ENCODE assay signal across 8 mouse cellular contexts in genomic region chrX:12936406-12937172, GRCm38 (mm10).
DNase-seq lines count a peak whose midpoint lies in the region; ATAC-seq and TF ChIP-seq lines count a peak whose summit lies in the region.

No protein-coding gene starts in this region.

- TF ChIP-seq CTCF in stomach, postnatal 0 days (IDR thresholded peaks at IDR 0.05; ENCODE audit: low read depth), result no peak

- no peaks in the 10 kb centered on the region for H3K36me3 ChIP-seq in embryonic facial prominence, embryonic 14.5 days (ENCODE audit: control insufficient read depth, insufficient read depth, low read length)
- no peaks in the 10 kb centered on the region for H3K36me3 ChIP-seq in heart, embryonic 16.5 days (ENCODE audit: control insufficient read depth, insufficient read depth)
- H3K36me3 ChIP-seq in liver, embryonic 16.5 days (ENCODE audit: control insufficient read depth, insufficient read depth), result no peaks in the 10 kb centered on the region
- H3K36me3 ChIP-seq in stomach, postnatal 0 days (ENCODE audit: control insufficient read depth, insufficient read depth, low read length), result no peaks in the 10 kb centered on the region

- WGBS in embryonic facial prominence, embryonic 14.5 days, result 29% methylated on average over 16 of the region's 43 CpGs
- 10% methylated on average over 42 of the region's 43 CpGs for WGBS in heart, embryonic 16.5 days
- 15% methylated on average over 43 of the region's 43 CpGs for WGBS in liver, embryonic 16.5 days (ENCODE audit: insufficient replicate concordance)
- 17% methylated on average over 33 of the region's 43 CpGs for WGBS in stomach, postnatal 0 days

- no peaks in the 10 kb centered on the region for H3K9me3 ChIP-seq in embryonic facial prominence, embryonic 14.5 days (ENCODE audit: control insufficient read depth, low read length)
- H3K9me3 ChIP-seq in heart, embryonic 16.5 days (replicated peaks; ENCODE audit: control insufficient read depth, low read length), result no peaks in the 10 kb centered on the region
- no peaks in the 10 kb centered on the region for H3K9me3 ChIP-seq in liver, embryonic 16.5 days (replicated peaks; ENCODE audit: control insufficient read depth, low read length)
- no peaks in the 10 kb centered on the region for H3K9me3 ChIP-seq in stomach, postnatal 0 days (ENCODE audit: control insufficient read depth, low read length)

- no peak for TF ChIP-seq EP300 in stomach, postnatal 0 days (optimal IDR thresholded peaks at IDR 0.05)

- H3K9ac ChIP-seq in embryonic facial prominence, embryonic 14.5 days (ENCODE audit: low read depth, low read length), result peak overlapping the region; percentile 69
- peak overlapping the region; percentile 76 for H3K9ac ChIP-seq in heart, embryonic 16.5 days (ENCODE audit: low read length)
- H3K9ac ChIP-seq in liver, embryonic 16.5 days (ENCODE audit: low read depth, low read length), result peak overlapping the region; percentile 37; the same call in 1 of the 2 replicates
- H3K9ac ChIP-seq in stomach, postnatal 0 days (ENCODE audit: low read length), result peak overlapping the region; percentile 55

- H3K27me3 ChIP-seq in embryonic facial prominence, embryonic 14.5 days (replicated peaks; ENCODE audit: control insufficient read depth, insufficient read depth, low read length), result no peaks in the 10 kb centered on the region; the same call in 1 of the 2 replicates
- no peaks in the 10 kb centered on the region; the same call in 1 of the 2 replicates for H3K27me3 ChIP-seq in heart, embryonic 16.5 days (ENCODE audit: control insufficient read depth, insufficient read depth, low read length)
- H3K27me3 ChIP-seq in liver, embryonic 16.5 days (ENCODE audit: control insufficient read depth, insufficient read depth, low read depth, low read length), result peaks cover 8% of the 10 kb centered on the region
- H3K27me3 ChIP-seq in stomach, postnatal 0 days (ENCODE audit: control insufficient read depth, insufficient read depth, low read length), result no peaks in the 10 kb centered on the region

- H3K4me1 ChIP-seq in embryonic facial prominence, embryonic 14.5 days (ENCODE audit: control insufficient read depth, insufficient read depth, low read length), result no peaks in the 10 kb centered on the region
- no peaks in the 10 kb centered on the region for H3K4me1 ChIP-seq in heart, embryonic 16.5 days (ENCODE audit: control insufficient read depth, insufficient read depth, low read length)
- H3K4me1 ChIP-seq in liver, embryonic 16.5 days (ENCODE audit: control insufficient read depth, low read depth, low read length), result no peaks in the 10 kb centered on the region
- H3K4me1 ChIP-seq in stomach, postnatal 0 days (replicated peaks; ENCODE audit: control insufficient read depth, insufficient read depth), result no peaks in the 10 kb centered on the region

- peak overlapping the region; percentile 47 for H3K4me3 ChIP-seq in embryonic facial prominence, embryonic 14.5 days (ENCODE audit: low read depth, low read length)
- H3K4me3 ChIP-seq in heart, embryonic 16.5 days (ENCODE audit: low read length), result peak overlapping the region; percentile 61
- peak overlapping the region; percentile 54 for H3K4me3 ChIP-seq in liver, embryonic 16.5 days (ENCODE audit: low read depth, low read length)
- H3K4me3 ChIP-seq in stomach, postnatal 0 days (ENCODE audit: low read depth, low read length), result peak overlapping the region; percentile 43

- no peak overlapping the region for H3K27ac ChIP-seq in embryonic facial prominence, embryonic 14.5 days (replicated peaks; ENCODE audit: low read depth, low read length)
- no peak overlapping the region for H3K27ac ChIP-seq in heart, embryonic 16.5 days (ENCODE audit: low read length)
- no peak overlapping the region for H3K27ac ChIP-seq in liver, embryonic 16.5 days (ENCODE audit: low read length)
- no peak overlapping the region for H3K27ac ChIP-seq in stomach, postnatal 0 days (replicated peaks)

- DNase-seq in B cell, adult 2 months, result peak; percentile 62 to 68
- DNase-seq in adrenal gland, postnatal 10 days, result peak; percentile 43
- DNase-seq in embryonic facial prominence, embryonic 14.5 days (ENCODE audit: low spot score), result peak; percentile 36
- peak; percentile 28 for DNase-seq in kidney, postnatal 14 days
- DNase-seq in neural tube, embryonic 10.5 days (ENCODE audit: extremely low spot score, low spot score), result peak; percentile 34
- peak; percentile 19 for DNase-seq in stomach, postnatal 0 days (ENCODE audit: low spot score)

- peak overlapping the region; percentile 58 for H3K4me2 ChIP-seq in embryonic facial prominence, embryonic 14.5 days (ENCODE audit: low read depth, low read length)
- peak overlapping the region; percentile 74 for H3K4me2 ChIP-seq in heart, embryonic 16.5 days (ENCODE audit: low read depth, low read length)
- H3K4me2 ChIP-seq in liver, embryonic 16.5 days (ENCODE audit: low read depth, low read length), result peak overlapping the region; percentile 65
- peak overlapping the region; percentile 62 for H3K4me2 ChIP-seq in stomach, postnatal 0 days (replicated peaks; ENCODE audit: low read depth)

- peak; percentile 79; the same call in 1 of the 2 replicates for ATAC-seq in embryonic facial prominence, embryonic 14.5 days (ENCODE audit: low read depth)
- ATAC-seq in heart, embryonic 16.5 days (replicated peaks; ENCODE audit: extremely low read depth, insufficient read depth, low FRiP score), result peak; percentile 65; the same call in 1 of the 2 replicates
- no peak for ATAC-seq in liver, embryonic 16.5 days (ENCODE audit: low read depth)
- peak; percentile 49; the same call in 1 of the 2 replicates for ATAC-seq in stomach, postnatal 0 days (ENCODE audit: low FRiP score, low TSS enrichment)
